ENCODE assay signal across 9 mouse cellular contexts in genomic region chr15:88561058-88561730, GRCm38 (mm10). TPM values are rescaled to one million over a fixed set of nuclear protein-coding genes. Genes with fewer than 3 reads are reported as not detected.
DNase-seq lines count a peak whose midpoint lies in the region; ATAC-seq and TF ChIP-seq lines count a peak whose summit lies in the region.
"Had no signal": no experiment of that assay in that cellular context is flagged by ENCODE, and none has a peak within 500 bp of the region (broad histone marks: within the 10 kb centered on the region; RNA-seq: fewer than 3 reads in every experiment).

No protein-coding gene starts in this region.

- H3K4me2 ChIP-seq in kidney, embryonic 14.5 days (replicated peaks; ENCODE audit: low read depth, low read length): no peak overlapping the region; the same call in 1 of the 2 replicates
- H3K4me2 ChIP-seq in forebrain, embryonic 15.5 days (replicated peaks): peak overlapping the region; percentile 35
- peak overlapping the region; percentile 49 for H3K4me2 ChIP-seq in neural tube, embryonic 13.5 days

- peak; percentile 22; the same call in 1 of the 2 replicates for TF ChIP-seq CTCF in cerebellum, adult 2 months (IDR thresholded peaks at IDR 0.05; ENCODE audit: borderline replicate concordance, insufficient read depth, low read depth, low read length)

- H3K4me1 ChIP-seq in kidney, embryonic 14.5 days (ENCODE audit: control insufficient read depth, insufficient read depth, low read length): no peaks in the 10 kb centered on the region
- H3K4me1 ChIP-seq in cerebellum, adult 2 months (ENCODE audit: control insufficient read depth, insufficient read depth, low read length): peaks cover 32% of the 10 kb centered on the region
- peaks cover 16% of the 10 kb centered on the region for H3K4me1 ChIP-seq in forebrain, embryonic 15.5 days
- peaks cover 16% of the 10 kb centered on the region for H3K4me1 ChIP-seq in neural tube, embryonic 13.5 days (replicated peaks)

- H3K9ac ChIP-seq in kidney, embryonic 14.5 days (ENCODE audit: low read depth, low read length): no peak overlapping the region
- H3K9ac ChIP-seq in forebrain, embryonic 15.5 days (replicated peaks): peak overlapping the region; percentile 16; the same call in 1 of the 2 replicates
- peak overlapping the region; percentile 31; the same call in 1 of the 2 replicates for H3K9ac ChIP-seq in neural tube, embryonic 13.5 days

- no peaks in the 10 kb centered on the region for H3K9me3 ChIP-seq in kidney, embryonic 14.5 days (ENCODE audit: control insufficient read depth, low read length)
- H3K9me3 ChIP-seq in forebrain, embryonic 15.5 days: no peaks in the 10 kb centered on the region
- no peaks in the 10 kb centered on the region for H3K9me3 ChIP-seq in neural tube, embryonic 13.5 days

- DNase-seq in kidney, postnatal 10 days: peak; percentile 8
- DNase-seq in cerebellum, adult 2 months: peak; percentile 55 to 61
- no peak for DNase-seq in lung, adult 18-20 months
- DNase-seq in kidney, adult 11 months: no peak
- no peak for DNase-seq in MN1 (ENCODE audit: low spot score)

- H3K4me3 ChIP-seq in kidney, embryonic 14.5 days (ENCODE audit: low read length): no peak overlapping the region
- H3K4me3 ChIP-seq in cerebellum, adult 2 months (replicated peaks; ENCODE audit: insufficient read depth, low read depth, low read length): no peak overlapping the region
- H3K4me3 ChIP-seq in forebrain, embryonic 15.5 days: peak overlapping the region; percentile 19; the same call in 1 of the 2 replicates
- peak overlapping the region; percentile 17; the same call in 1 of the 2 replicates for H3K4me3 ChIP-seq in neural tube, embryonic 13.5 days
- H3K4me3 ChIP-seq: myocyte had no signal

- WGBS in kidney, embryonic 14.5 days: 8% methylated on average over 22 of the region's 22 CpGs
- 23% methylated on average over 22 of the region's 22 CpGs for WGBS in cerebellum, adult 2 months
- 11% methylated on average over 22 of the region's 22 CpGs for WGBS in forebrain, embryonic 15.5 days
- WGBS in neural tube, embryonic 13.5 days: 4% methylated on average over 22 of the region's 22 CpGs

- TF ChIP-seq POLR2A in cerebellum, adult 2 months (IDR thresholded peaks at IDR 0.05; ENCODE audit: borderline replicate concordance, insufficient read depth, low read length): no peak

- no peak for ATAC-seq in kidney, embryonic 14.5 days (ENCODE audit: low FRiP score, low TSS enrichment)
- no peak for ATAC-seq in forebrain, embryonic 15.5 days (replicated peaks)
- peak; percentile 69 for ATAC-seq in neural tube, embryonic 13.5 days (ENCODE audit: low read depth)

- H3K27me3 ChIP-seq in kidney, embryonic 14.5 days (ENCODE audit: control insufficient read depth, insufficient read depth, low read length): 0 out of 2 replicates have a peak, but pooled peaks cover 3% of the 10 kb centered on the region
- no peaks in the 10 kb centered on the region for H3K27me3 ChIP-seq in cerebellum, adult 2 months (ENCODE audit: control insufficient read depth, insufficient read depth, low read length)
- no peaks in the 10 kb centered on the region for H3K27me3 ChIP-seq in forebrain, embryonic 15.5 days
- no peaks in the 10 kb centered on the region; the same call in 1 of the 2 replicates for H3K27me3 ChIP-seq in neural tube, embryonic 13.5 days

- no peak overlapping the region for H3K27ac ChIP-seq in kidney, embryonic 14.5 days (ENCODE audit: low read depth, low read length)
- no peak overlapping the region for H3K27ac ChIP-seq in cerebellum, adult 2 months (ENCODE audit: insufficient read depth, low read length)
- no peak overlapping the region for H3K27ac ChIP-seq in forebrain, embryonic 15.5 days (replicated peaks)
- H3K27ac ChIP-seq in neural tube, embryonic 13.5 days (replicated peaks): peak overlapping the region; percentile 13; the same call in 1 of the 2 replicates

- no peaks in the 10 kb centered on the region for H3K36me3 ChIP-seq in kidney, embryonic 14.5 days (ENCODE audit: control insufficient read depth, insufficient read depth, low read length)
- H3K36me3 ChIP-seq in forebrain, embryonic 15.5 days: no peaks in the 10 kb centered on the region
- no peaks in the 10 kb centered on the region for H3K36me3 ChIP-seq in neural tube, embryonic 13.5 days

RNA-seq across cellular contexts. Expression of gene Zdhhc25, which starts 38.9 kb away (rescaled TPM):
- not detected in 2 replicates for polyA plus RNA-seq in kidney, embryonic 14.5 days (2014; fragmentation: Nextera tagmentation; extraction: Ambion mirVana)
- polyA plus RNA-seq in cerebellum, adult 2 months (2012; rRNA removed): not detected in 2 replicates
- polyA plus RNA-seq in forebrain, embryonic 15.5 days (2015; fragmentation: Nextera tagmentation; extraction: Ambion mirVana): not detected in 2 replicates
- not detected in 2 replicates for polyA plus RNA-seq in neural tube, embryonic 13.5 days (2015; fragmentation: Nextera tagmentation; extraction: Ambion mirVana)

Comparison
In these comparisons a context has a peak if more than half of its experiments do, and no peak if none do; other contexts are left out.
1. DNase-seq: peak in kidney, postnatal 10 days (single experiment) and cerebellum, adult 2 months (2 of 2); none in lung, adult 18-20 months (0 of 2), kidney, adult 11 months (single experiment) and MN1 (single experiment).
2. H3K4me3 ChIP-seq: peak in forebrain, embryonic 15.5 days (single experiment) and neural tube, embryonic 13.5 days (single experiment); none in kidney, embryonic 14.5 days (single experiment) and cerebellum, adult 2 months (single experiment).